Mouse (Mus musculus) brain, embryonic 18.5 days (tissue): Measurements from ENCODE around the gene St7.
A peak's percentile ranks its signal among the peaks of the same experiment; 100 is the strongest.

Source experiments
- DNase-seq: peaks from one replicate; pipeline ENCODE4 v3.0.0-alpha.2; 2012; ENCODE audit warnings: low read depth, low spot score

St7 gene

GRCm38 (mm10) chr6:17947130-17947831 lies 254.5 kb downstream of the St7 start:
- no peak for DNase-seq

- no peak for DNase-seq
Observed at GRCm38 (mm10) chr6:17949103-17949502, 256.4 kb downstream of the St7 start.

GRCm38 (mm10) chr6:17951779-17952178 lies 259.0 kb downstream of the St7 start:
- DNase-seq: no peak

GRCm38 (mm10) chr6:17963455-17963854 lies 270.7 kb downstream of the St7 start:
- no peak for DNase-seq

- DNase-seq: peak; percentile 20
Observed at GRCm38 (mm10) chr6:17968467-17969144, 275.9 kb downstream of the St7 start.

- DNase-seq: no peak
Observed at GRCm38 (mm10) chr6:17969815-17970214, 277.1 kb downstream of the St7 start.

- no peak for DNase-seq
Observed at GRCm38 (mm10) chr6:17971393-17971792, 278.7 kb downstream of the St7 start.

GRCm38 (mm10) chr6:17974416-17974815 lies 281.7 kb downstream of the St7 start:
- no peak for DNase-seq

- DNase-seq: no peak
Observed at GRCm38 (mm10) chr6:17977165-17977564, 284.4 kb downstream of the St7 start.

GRCm38 (mm10) chr6:17978324-17978723 lies 285.6 kb downstream of the St7 start:
- DNase-seq: no peak

GRCm38 (mm10) chr6:17978881-17979280 lies 286.1 kb downstream of the St7 start:
- DNase-seq: no peak

- no peak for DNase-seq
Observed at GRCm38 (mm10) chr6:17979361-17979760, 286.6 kb downstream of the St7 start.

- no peak for DNase-seq
Observed at GRCm38 (mm10) chr6:17990173-17991028, 297.7 kb downstream of the St7 start.

GRCm38 (mm10) chr6:17991625-17992024 lies 298.9 kb downstream of the St7 start:
- DNase-seq: no peak
